Mouse (Mus musculus): ENCODE results near the gene Olfr311. TPM values are rescaled to one million over a fixed set of nuclear protein-coding genes. Genes with fewer than 3 reads are reported as not detected.

The Olfr311 gene
- polyA plus RNA-seq, 1 experiment = not detected

DNA sequence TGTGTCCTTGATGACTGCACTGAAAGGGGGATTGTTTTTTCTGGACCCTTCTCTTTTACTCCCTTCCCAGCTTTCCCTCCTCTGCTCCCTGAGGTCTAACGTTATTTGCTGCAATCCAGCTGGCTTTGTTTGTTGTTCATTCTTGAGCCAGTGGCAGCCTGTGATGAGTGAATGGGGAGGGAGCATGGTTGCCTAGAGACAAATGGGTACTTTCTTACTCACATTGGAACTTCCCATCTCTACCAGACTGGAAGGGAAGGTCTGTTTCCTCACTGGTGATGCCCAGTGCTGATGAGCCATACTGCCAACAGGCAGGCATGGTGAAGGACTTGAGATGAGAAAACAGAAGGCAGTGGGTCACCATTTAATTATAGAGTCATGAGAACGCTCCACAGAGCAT lies 10.7 kb downstream of the Olfr311 start:
- Histone ChIP-seq H3K27ac (ENCODE audit: control insufficient read depth, insufficient read depth, low read depth, low read length, poor library complexity) (no peak overlapping the region), H3K4me3 (replicated peaks; ENCODE audit: control insufficient read depth, low read depth, low read length) (no peak overlapping the region), H3K4me1 (ENCODE audit: control insufficient read depth, insufficient read depth, low read length) (peaks cover 2% of the 10 kb centered on the region)
- TF ChIP-seq POLR2A (IDR thresholded peaks at IDR 0.05; ENCODE audit: borderline replicate concordance, control insufficient read depth, low read depth, low read length) (no peak), CTCF (IDR thresholded peaks at IDR 0.05; ENCODE audit: control insufficient read depth, insufficient read depth, low read length) (no peak)
- WGBS = 91% methylated on average over 2 of the region's 2 CpGs

DNA sequence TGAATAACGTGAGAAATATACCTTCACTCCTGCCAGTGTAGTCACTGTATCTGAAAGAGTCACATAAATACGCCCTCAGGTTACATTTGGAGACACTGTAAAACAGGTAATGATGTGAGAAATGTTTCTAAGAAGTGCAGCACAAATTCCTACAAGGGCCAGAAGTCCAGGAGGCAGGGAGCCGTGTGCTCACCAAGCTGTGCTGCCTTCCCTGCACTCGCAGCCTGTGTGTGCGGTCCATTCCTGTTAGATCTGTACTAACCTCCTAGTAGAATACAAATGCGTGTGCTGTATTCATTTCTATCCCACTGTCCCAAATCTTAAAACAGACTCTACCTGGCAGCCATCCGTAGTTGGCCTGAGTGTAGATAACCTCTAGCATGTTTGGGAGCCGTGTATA lies 21.7 kb downstream of the Olfr311 start:
- no peak for TF ChIP-seq CTCF (IDR thresholded peaks at IDR 0.05; ENCODE audit: control insufficient read depth, insufficient read depth, low read length)
- TF ChIP-seq POLR2A (IDR thresholded peaks at IDR 0.05; ENCODE audit: borderline replicate concordance, control insufficient read depth, low read depth, low read length) = no peak
- H3K4me1 ChIP-seq (ENCODE audit: control insufficient read depth, insufficient read depth, low read length) = no peaks in the 10 kb centered on the region
- no peak overlapping the region for H3K4me3 ChIP-seq (replicated peaks; ENCODE audit: control insufficient read depth, low read depth, low read length)
- no peak overlapping the region for H3K27ac ChIP-seq (ENCODE audit: control insufficient read depth, insufficient read depth, low read depth, low read length, poor library complexity)
- WGBS = 92% methylated on average over 8 of the region's 8 CpGs

DNA sequence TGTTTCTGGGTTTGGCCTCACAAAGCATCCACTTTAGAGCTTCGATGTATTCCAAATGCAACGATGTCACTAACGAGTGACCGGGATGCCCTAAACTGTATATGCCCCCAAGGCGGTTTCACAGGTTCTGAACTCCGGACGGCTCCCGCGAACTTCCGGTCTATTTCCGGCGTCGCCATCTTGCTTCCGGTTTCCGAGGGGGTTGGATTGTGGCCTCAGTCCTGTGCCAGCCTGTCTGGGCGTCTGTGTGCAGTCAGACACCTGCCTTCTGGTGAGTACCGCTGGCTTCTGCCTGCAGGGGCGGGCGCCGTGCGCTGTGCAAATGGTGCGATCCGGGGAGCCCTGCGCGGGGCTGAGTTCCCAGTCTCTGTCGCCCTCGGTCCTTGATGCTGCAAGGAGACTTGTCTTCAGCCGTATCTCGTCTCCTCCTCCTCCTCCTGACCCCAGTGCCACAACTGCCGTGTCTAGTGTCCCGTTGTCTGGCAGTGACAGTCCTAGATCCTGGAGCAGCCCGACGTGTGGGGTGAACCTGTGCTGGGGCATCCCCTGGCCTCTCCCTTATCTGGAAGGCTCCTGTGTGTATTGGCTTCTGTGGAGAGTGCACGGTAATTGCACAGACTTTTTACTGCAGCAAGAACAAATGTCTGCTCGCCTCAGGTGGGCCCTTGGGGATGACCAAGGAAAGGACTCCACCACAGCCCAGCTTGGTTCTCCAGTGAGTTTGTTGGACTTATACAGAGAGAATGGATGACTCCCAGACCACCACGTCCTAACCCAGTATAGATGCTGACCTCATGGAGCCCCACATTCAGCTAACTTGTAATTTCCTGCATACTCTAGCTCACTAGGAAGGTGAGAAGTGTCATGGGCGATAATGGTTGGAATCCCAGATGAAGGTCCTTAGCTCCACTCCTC lies 28.2 kb downstream of the Olfr311 start, which contains the start of gene 2810021J22Rik:
Gene 2810021J22Rik (plus strand): TSS at position 178 of the 915 bp plus-strand sequence.
- WGBS = 5% methylated on average over 37 of the region's 37 CpGs
- H3K4me1 ChIP-seq (ENCODE audit: control insufficient read depth, insufficient read depth, low read length) = no peaks in the 10 kb centered on the region; the same call in 1 of the 2 replicates
- peak within 1 kb of the TSS; percentile 80 for H3K4me3 ChIP-seq (replicated peaks; ENCODE audit: control insufficient read depth, low read depth, low read length)
- H3K27ac ChIP-seq (ENCODE audit: control insufficient read depth, insufficient read depth, low read depth, low read length, poor library complexity) = peak within 1 kb of the TSS; percentile 75
- TF ChIP-seq CTCF (IDR thresholded peaks at IDR 0.05; ENCODE audit: control insufficient read depth, insufficient read depth, low read length) (no peak), POLR2A (IDR thresholded peaks at IDR 0.05; ENCODE audit: borderline replicate concordance, control insufficient read depth, low read depth, low read length) (peak; percentile 72; the same call in 1 of the 2 replicates)

DNA sequence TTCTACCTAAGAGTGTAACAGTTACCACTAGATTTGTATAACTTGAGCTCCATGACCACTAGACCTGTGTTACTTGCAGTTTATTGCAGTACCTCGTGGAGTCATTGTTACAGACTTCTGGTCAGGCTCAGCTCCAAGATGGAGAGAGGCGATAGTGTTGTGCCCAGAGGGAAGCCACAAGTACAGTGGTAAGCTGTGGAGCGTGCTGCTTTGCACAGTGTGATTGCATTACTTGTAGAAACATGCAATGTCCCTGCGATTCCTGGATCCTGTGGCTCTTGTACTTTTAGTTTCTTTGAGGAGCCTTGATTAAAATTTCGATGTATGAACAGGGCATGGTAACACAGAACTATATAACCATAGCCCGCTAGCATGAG lies 28.9 kb downstream of the Olfr311 start:
- no peaks in the 10 kb centered on the region; the same call in 1 of the 2 replicates for H3K4me1 ChIP-seq (ENCODE audit: control insufficient read depth, insufficient read depth, low read length)
- H3K27ac ChIP-seq (ENCODE audit: control insufficient read depth, insufficient read depth, low read depth, low read length, poor library complexity) = no peak overlapping the region
- TF ChIP-seq POLR2A (IDR thresholded peaks at IDR 0.05; ENCODE audit: borderline replicate concordance, control insufficient read depth, low read depth, low read length) (no peak), CTCF (IDR thresholded peaks at IDR 0.05; ENCODE audit: control insufficient read depth, insufficient read depth, low read length) (no peak)
- H3K4me3 ChIP-seq (replicated peaks; ENCODE audit: control insufficient read depth, low read depth, low read length) = no peak overlapping the region
- 59% methylated on average over 6 of the region's 6 CpGs for WGBS

DNA sequence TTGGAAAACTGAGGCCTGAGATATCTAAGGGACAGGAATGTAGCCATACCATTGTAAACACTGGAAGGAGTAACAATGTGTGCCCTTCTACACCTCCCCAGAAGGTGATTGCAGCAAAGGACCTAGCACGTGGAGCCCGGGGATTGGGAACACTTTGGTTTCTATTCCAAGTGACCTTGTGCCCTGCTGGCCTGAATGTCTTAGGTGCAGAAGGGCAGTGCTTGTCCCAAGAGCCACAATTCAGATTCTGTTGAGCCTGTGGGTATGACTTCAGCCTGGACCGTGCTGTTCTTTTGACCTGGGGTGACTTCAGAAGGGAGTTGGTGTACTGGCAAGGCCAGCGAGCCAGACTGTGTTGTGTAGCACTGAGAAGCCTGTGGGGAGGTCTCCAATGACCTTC lies 31.9 kb downstream of the Olfr311 start:
- Histone ChIP-seq H3K27ac (ENCODE audit: control insufficient read depth, insufficient read depth, low read depth, low read length, poor library complexity) (no peak overlapping the region), H3K4me3 (replicated peaks; ENCODE audit: control insufficient read depth, low read depth, low read length) (no peak overlapping the region), H3K4me1 (ENCODE audit: control insufficient read depth, insufficient read depth, low read length) (no peaks in the 10 kb centered on the region; the same call in 1 of the 2 replicates)
- WGBS = 87% methylated on average over 4 of the region's 4 CpGs
- no peak for TF ChIP-seq CTCF (IDR thresholded peaks at IDR 0.05; ENCODE audit: control insufficient read depth, insufficient read depth, low read length)
- TF ChIP-seq POLR2A (IDR thresholded peaks at IDR 0.05; ENCODE audit: borderline replicate concordance, control insufficient read depth, low read depth, low read length) = no peak

DNA sequence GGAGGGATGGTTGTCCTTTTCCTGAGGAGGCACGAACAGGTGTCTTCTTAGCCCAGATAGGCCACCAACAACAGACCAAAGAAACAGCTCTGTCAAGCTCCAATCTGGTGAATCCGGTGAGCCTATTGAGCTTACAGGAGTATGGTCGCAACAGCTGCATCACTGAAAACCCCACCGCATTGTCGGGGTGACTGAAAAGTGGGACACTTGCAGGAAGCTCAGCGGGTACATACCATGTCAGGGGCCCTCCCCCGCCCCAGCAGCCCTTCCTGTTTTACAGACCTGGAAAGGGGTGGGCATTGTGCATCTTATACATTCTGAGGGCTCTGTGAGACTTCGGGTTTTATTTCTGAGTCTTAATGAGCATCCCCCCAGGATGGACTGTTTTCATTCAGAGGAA lies 44.7 kb downstream of the Olfr311 start:
- no peak overlapping the region for H3K4me3 ChIP-seq (replicated peaks; ENCODE audit: control insufficient read depth, low read depth, low read length)

DNA sequence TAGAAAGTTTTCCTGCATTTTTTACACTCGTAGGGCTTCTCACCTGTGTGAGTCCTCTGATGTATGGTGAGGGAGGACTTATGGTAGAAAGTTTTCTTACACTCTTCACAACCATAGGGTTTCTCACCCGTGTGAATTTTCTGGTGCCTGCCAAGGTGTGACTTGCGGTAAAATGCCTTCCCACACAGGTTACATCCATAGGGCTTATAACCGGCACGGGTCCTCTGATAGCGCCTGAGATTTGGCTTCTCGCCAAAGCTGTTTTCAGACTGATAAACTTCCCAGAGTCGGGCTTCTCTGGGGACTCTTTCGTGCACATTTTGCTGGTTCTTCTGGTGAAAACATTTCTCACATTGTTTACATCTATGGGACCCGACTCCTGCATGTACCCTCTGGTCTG lies 51.5 kb downstream of the Olfr311 start:
- WGBS = 86% methylated on average over 10 of the region's 10 CpGs
- Histone ChIP-seq H3K27ac (ENCODE audit: control insufficient read depth, insufficient read depth, low read depth, low read length, poor library complexity) (no peak overlapping the region), H3K4me3 (replicated peaks; ENCODE audit: control insufficient read depth, low read depth, low read length) (no peak overlapping the region), H3K4me1 (ENCODE audit: control insufficient read depth, insufficient read depth, low read length) (no peaks in the 10 kb centered on the region)
- TF ChIP-seq POLR2A (IDR thresholded peaks at IDR 0.05; ENCODE audit: borderline replicate concordance, control insufficient read depth, low read depth, low read length) = no peak
- TF ChIP-seq CTCF (IDR thresholded peaks at IDR 0.05; ENCODE audit: control insufficient read depth, insufficient read depth, low read length) = no peak

More for the DNA sequence above, 44.7 kb downstream of the Olfr311 start:
- Histone ChIP-seq H3K27ac (ENCODE audit: control insufficient read depth, insufficient read depth, low read depth, low read length, poor library complexity) (no peak overlapping the region), H3K4me1 (ENCODE audit: control insufficient read depth, insufficient read depth, low read length) (no peaks in the 10 kb centered on the region)
- no peak for TF ChIP-seq CTCF (IDR thresholded peaks at IDR 0.05; ENCODE audit: control insufficient read depth, insufficient read depth, low read length)
- TF ChIP-seq POLR2A (IDR thresholded peaks at IDR 0.05; ENCODE audit: borderline replicate concordance, control insufficient read depth, low read depth, low read length) = no peak
- 34% methylated on average over 8 of the region's 8 CpGs for WGBS

Other genes with a start within 250 kb of the Olfr311 start
- not detected in 2 replicates for gene Olfr324, start 244.1 kb upstream of the Olfr311 start, polyA plus RNA-seq (2011; ENCODE audit: insufficient read depth, insufficient read length, low replicate concordance, missing spikeins)
- gene 2210407C18Rik, start 223.2 kb upstream of the Olfr311 start, polyA plus RNA-seq (2011; ENCODE audit: insufficient read depth, insufficient read length, low replicate concordance, missing spikeins) = not detected in 2 replicates
- not detected in 2 replicates for gene Olfr323, start 208.8 kb upstream of the Olfr311 start, polyA plus RNA-seq (2011; ENCODE audit: insufficient read depth, insufficient read length, low replicate concordance, missing spikeins)
- gene Trim58, start 198.8 kb upstream of the Olfr311 start, polyA plus RNA-seq (2011; ENCODE audit: insufficient read depth, insufficient read length, low replicate concordance, missing spikeins) = 24.8 and 27.5 TPM in 2 replicates
- 0.77 TPM in 1 of 2 replicates, not detected in the other for gene Olfr322, start 180.5 kb upstream of the Olfr311 start, polyA plus RNA-seq (2011; ENCODE audit: insufficient read depth, insufficient read length, low replicate concordance, missing spikeins)
- not detected in 2 replicates for gene Olfr320, start 158.2 kb upstream of the Olfr311 start, polyA plus RNA-seq (2011; ENCODE audit: insufficient read depth, insufficient read length, low replicate concordance, missing spikeins)
- gene Olfr319, start 140.1 kb upstream of the Olfr311 start, polyA plus RNA-seq (2011; ENCODE audit: insufficient read depth, insufficient read length, low replicate concordance, missing spikeins) = not detected in 2 replicates
- gene Olfr318, start 115.2 kb upstream of the Olfr311 start, polyA plus RNA-seq (2011; ENCODE audit: insufficient read depth, insufficient read length, low replicate concordance, missing spikeins) = not detected in 2 replicates
- gene Olfr317, start 100.0 kb upstream of the Olfr311 start, polyA plus RNA-seq (2011; ENCODE audit: insufficient read depth, insufficient read length, low replicate concordance, missing spikeins) = not detected in 2 replicates
- not detected in 2 replicates for gene Olfr316, start 86.5 kb upstream of the Olfr311 start, polyA plus RNA-seq (2011; ENCODE audit: insufficient read depth, insufficient read length, low replicate concordance, missing spikeins)
- gene Olfr315, start 66.1 kb upstream of the Olfr311 start, polyA plus RNA-seq (2011; ENCODE audit: insufficient read depth, insufficient read length, low replicate concordance, missing spikeins) = not detected in 2 replicates
- gene Olfr314, start 56.3 kb upstream of the Olfr311 start, polyA plus RNA-seq (2011; ENCODE audit: insufficient read depth, insufficient read length, low replicate concordance, missing spikeins) = not detected in 2 replicates
- not detected in 2 replicates for gene Fam183b, start 37.3 kb upstream of the Olfr311 start, polyA plus RNA-seq (2011; ENCODE audit: insufficient read depth, insufficient read length, low replicate concordance, missing spikeins)
- gene Olfr313, start 24.3 kb upstream of the Olfr311 start, polyA plus RNA-seq (2011; ENCODE audit: insufficient read depth, insufficient read length, low replicate concordance, missing spikeins) = not detected in 2 replicates
- not detected in 2 replicates for gene Olfr312, start 10.0 kb upstream of the Olfr311 start, polyA plus RNA-seq (2011; ENCODE audit: insufficient read depth, insufficient read length, low replicate concordance, missing spikeins)
- 1.4 and 1.6 TPM in 2 replicates for gene Gm12258, start 7.9 kb downstream of the Olfr311 start, polyA plus RNA-seq (2011; ENCODE audit: insufficient read depth, insufficient read length, low replicate concordance, missing spikeins)
- gene 2810021J22Rik, start 28.0 kb downstream of the Olfr311 start, polyA plus RNA-seq (2011; ENCODE audit: insufficient read depth, insufficient read length, low replicate concordance, missing spikeins) = 1.3 and 5.5 TPM in 2 replicates
- 8.4 and 10.2 TPM in 2 replicates for gene Zfp39, start 65.0 kb downstream of the Olfr311 start, polyA plus RNA-seq (2011; ENCODE audit: insufficient read depth, insufficient read length, low replicate concordance, missing spikeins)
- gene Btnl10, start 78.7 kb downstream of the Olfr311 start, polyA plus RNA-seq (2011; ENCODE audit: insufficient read depth, insufficient read length, low replicate concordance, missing spikeins) = 65.1 and 93.5 TPM in 2 replicates
- gene Rnf187, start 99.7 kb downstream of the Olfr311 start, polyA plus RNA-seq (2011; ENCODE audit: insufficient read depth, insufficient read length, low replicate concordance, missing spikeins) = 108 and 135 TPM in 2 replicates
- 18.8 and 22.9 TPM in 2 replicates for gene Hist3h2ba, start 109.7 kb downstream of the Olfr311 start, polyA plus RNA-seq (2011; ENCODE audit: insufficient read depth, insufficient read length, low replicate concordance, missing spikeins)
- 22.9 and 25.6 TPM in 2 replicates for gene Hist3h2a, start 115.4 kb downstream of the Olfr311 start, polyA plus RNA-seq (2011; ENCODE audit: insufficient read depth, insufficient read length, low replicate concordance, missing spikeins)
- 0.29 TPM in 1 of 2 replicates, not detected in the other for gene Trim17, start 115.4 kb downstream of the Olfr311 start, polyA plus RNA-seq (2011; ENCODE audit: insufficient read depth, insufficient read length, low replicate concordance, missing spikeins)
- gene Trim11, start 138.8 kb downstream of the Olfr311 start, polyA plus RNA-seq (2011; ENCODE audit: insufficient read depth, insufficient read length, low replicate concordance, missing spikeins) = 37.2 and 67.8 TPM in 2 replicates